Mouse (Mus musculus) thymus, postnatal 10 days (tissue): ENCODE data around the gene Cul9.
"Not testable (repeated sequence)": the region's sequence is repeated elsewhere in the genome, so short reads cannot be mapped to it uniquely, and the experiment has no call there.

Experiments
- DNase-seq, 2 experiments: peaks; one replicate each; pipeline ENCODE4 v3.0.0; 2021; ENCODE audit warnings: low spot score in 2 of 2

The Cul9 gene

GRCm38 (mm10) chr17:46545813-46546564, at the start of gene Cul9:
Gene Cul9 (minus strand): TSS chr17:46546388.
- DNase-seq, result peak in 1 of 2 experiments; percentile 32

DNA sequence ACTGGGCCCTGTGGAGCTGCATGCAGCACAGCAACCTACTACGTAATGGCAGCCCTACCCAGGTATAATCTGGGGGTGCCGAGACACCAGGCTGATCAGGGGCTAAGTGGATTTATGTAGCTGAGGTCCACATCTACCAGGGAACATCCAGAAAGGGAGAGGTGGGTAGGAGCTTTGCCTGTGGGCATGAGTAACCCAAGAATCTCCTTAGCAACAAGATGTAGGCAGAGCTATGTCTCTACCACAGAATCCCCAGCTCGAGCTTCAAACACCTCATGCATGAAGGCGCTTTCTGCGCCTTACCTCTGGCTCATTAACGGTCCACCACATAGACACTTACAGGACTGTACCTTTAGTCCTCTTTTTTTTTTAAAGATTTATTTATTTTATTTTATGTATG, 49.1 kb upstream of the Cul9 start:
- DNase-seq, result no peak

- no peak for DNase-seq
Measured at GRCm38 (mm10) chr17:46594606-46595005, 48.4 kb upstream of the Cul9 start.

- DNase-seq, result no peak
Measured at GRCm38 (mm10) chr17:46593124-46593523, 46.9 kb upstream of the Cul9 start.

GRCm38 (mm10) chr17:46591406-46591805, 45.2 kb upstream of the Cul9 start:
- DNase-seq, result no peak

DNA sequence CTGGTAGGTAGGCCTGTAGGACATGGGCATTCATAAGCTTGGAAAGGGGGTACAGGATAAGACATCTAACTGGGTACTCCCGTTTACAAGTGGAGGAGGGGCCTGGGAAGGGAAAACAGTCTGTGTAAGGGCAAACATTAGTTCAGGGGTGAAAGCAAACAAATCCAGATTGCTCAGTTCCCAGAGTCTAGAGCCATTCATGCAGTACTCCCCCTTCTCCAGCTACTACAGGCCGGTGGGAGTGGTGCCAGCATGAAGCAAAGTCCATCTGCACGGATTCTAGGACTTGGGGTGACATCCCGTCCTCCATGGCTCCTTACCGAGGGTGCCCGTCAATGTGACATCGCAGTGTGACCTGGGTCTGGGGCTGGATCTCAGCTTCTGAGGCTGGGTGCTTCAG, 44.3 kb upstream of the Cul9 start:
- DNase-seq, result no peak

DNA sequence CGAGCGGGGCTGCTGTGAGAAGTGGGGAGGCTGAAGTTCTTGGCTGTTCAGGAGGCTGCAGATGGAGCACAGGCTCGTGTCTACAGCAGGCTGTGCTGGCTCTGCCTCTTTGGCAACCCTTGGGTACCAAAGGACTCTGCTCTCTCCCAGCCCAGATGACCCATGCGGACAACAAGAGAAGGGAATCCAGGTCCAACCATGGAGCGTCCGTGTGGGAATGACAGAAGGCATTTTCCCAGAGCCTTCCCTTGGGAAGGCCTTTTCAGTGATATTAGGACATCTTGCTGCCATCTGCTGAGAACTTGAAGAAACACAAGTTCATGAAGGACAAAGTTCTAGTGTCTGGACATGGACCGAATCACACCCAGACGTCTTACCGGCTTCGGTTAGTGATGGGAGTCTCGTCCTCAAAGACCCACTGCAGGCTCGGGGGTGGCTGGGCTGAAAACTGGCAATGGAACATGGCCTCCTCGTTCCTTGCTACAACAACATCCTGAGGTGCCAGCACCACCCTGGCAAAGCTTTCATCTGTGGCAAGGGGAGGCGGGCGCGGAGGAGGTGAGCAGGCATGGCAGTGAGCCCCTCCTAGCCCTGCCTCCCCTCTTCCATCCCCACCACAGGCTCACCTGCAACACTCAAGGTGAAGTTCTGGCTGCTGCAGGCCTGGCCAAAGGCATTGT, 43.6 kb upstream of the Cul9 start:
- DNase-seq, result no peak

DNA sequence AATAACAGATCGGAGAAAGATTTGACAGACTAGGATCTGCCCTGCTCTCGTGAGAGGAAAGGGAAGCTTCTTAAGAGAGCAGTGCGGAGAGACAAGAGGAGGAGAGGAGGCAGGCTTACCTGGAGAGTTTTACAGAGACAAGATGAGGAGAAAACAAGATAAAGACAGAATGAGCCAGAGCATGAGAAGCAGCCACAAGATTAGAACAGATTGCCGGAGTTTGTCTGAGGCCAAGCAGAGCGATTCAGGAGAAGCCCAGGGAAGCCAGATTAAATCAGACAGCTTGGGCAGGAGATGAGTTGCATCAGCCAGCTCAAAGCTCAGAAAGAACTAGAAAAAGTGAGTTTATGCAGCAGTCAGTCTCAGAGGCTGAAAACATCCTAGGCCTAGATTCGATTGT, 42.7 kb upstream of the Cul9 start:
- no peak for DNase-seq

DNA sequence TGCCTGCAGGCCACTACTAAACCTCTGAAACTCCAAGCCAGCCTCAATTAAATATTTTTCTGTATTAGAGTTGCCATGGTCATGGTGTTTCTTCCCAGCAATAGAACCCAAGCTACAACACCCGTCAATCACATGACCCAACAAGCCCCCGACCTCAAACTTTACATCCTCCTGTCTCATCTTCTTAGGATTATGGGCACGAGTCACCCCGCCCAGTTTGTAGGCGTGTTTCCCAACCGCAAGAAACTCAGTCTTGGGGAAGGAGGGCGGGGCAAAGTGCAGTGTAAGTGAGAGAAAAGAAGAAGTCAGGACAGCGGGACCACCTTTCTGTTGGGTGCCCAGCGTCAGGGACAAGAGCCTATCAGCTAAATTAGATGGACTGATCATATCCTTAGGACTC, 42.0 kb upstream of the Cul9 start:
- DNase-seq, result no peak

GRCm38 (mm10) chr17:46586327-46586726, 40.1 kb upstream of the Cul9 start:
- DNase-seq, result no peak

GRCm38 (mm10) chr17:46578650-46579049, 32.5 kb upstream of the Cul9 start:
- DNase-seq, result no peak

- peak in 1 of 2 experiments; percentile 63 for DNase-seq
Measured at GRCm38 (mm10) chr17:46576070-46576469, 29.9 kb upstream of the Cul9 start.

GRCm38 (mm10) chr17:46574535-46574934, 28.3 kb upstream of the Cul9 start:
- no peak for DNase-seq

DNA sequence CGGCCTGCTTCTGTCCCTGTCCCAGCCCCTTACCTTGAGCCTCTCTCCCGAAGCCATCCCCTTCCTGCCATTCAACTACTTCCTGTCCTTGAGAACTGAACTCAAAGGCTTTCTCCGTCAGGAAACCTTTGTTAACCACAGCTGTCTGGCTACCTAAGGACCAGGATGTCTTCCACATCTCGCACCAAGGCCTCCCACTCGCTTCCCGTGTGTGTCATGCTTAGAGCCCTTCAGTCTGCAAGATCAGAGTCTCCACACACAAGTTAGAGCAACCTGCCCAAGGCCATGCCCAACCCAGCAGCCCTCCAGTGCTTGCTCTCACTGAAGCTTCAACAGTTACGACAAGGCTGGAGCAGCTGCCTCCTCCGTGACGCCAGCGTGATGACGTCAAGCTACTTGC, 24.8 kb upstream of the Cul9 start:
- DNase-seq, result no peak

- no peak for DNase-seq
Measured at GRCm38 (mm10) chr17:46559146-46559545, 13.0 kb upstream of the Cul9 start.

DNA sequence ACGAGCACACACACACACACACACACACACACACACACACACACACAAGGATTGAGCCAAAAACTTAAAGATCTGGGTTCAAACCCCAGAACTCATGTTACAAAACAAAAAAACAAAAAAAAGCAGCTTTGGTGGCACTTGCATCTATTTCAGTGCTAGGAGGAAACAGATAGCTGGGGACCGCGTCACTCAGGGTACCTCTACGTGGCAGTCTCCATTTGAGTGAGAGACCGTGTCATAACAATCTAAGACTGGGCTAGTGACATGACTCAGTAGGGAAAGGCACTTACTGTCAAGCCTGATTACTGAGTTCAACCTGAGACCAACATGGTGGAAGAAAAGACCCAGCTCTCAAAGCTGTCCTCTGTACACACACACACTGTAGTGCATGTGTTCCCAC, 12.0 kb upstream of the Cul9 start:
- no peak for DNase-seq

DNA sequence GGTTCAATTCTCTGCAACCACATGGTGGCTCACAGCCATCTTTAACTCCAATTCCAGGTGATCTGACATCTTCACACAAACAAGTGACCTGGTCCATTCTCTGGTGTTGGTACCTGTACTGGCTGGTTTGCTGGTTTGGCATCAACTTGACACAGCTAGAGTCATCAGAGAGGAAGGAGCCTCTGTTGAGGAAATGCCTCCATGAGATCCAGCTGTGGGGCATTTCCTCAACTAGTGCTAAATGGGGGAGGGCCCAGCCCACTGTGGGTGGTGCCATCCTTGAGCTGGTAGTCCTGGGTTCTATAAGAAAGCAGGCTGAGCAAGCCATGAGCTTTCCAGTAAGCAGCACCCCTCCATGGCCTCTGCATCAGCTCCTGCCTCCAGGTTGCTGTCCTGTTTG, 11.1 kb upstream of the Cul9 start:
- not testable (repeated sequence) for DNase-seq

DNA sequence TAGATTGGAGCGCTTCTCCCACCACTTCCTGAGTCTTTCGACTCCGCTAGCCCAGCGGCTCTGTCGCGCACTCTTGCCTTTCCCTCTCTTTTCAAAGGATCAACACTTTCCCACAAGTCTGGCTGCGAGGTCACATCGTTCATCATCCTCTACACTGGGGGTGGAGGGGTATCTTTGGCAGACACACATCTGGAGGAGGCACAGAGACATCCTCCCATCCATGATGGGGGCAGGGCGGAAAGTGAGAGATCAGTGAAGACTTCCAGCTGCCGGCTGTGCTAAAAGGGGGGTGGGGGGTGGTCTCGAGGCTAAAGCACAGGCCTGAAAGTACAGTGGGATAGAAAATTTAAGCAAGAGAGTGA, 10.4 kb upstream of the Cul9 start:
- peak; percentile 51 to 55 for DNase-seq

GRCm38 (mm10) chr17:46555673-46556583, 9.7 kb upstream of the Cul9 start, which contains the start of gene Srf:
Gene Srf (minus strand): TSS chr17:46556175.
- peak; percentile 92 to 96 for DNase-seq

GRCm38 (mm10) chr17:46554977-46555672, 8.9 kb upstream of the Cul9 start:
- DNase-seq, result peak; percentile 40 to 45

GRCm38 (mm10) chr17:46554646-46554976, 8.4 kb upstream of the Cul9 start:
- DNase-seq, result no peak

GRCm38 (mm10) chr17:46553926-46554325, 7.7 kb upstream of the Cul9 start:
- no peak for DNase-seq
